Mouse (Mus musculus): ENCODE data around the gene Amph. TPM values are rescaled to one million over a fixed set of nuclear protein-coding genes. Genes with fewer than 3 reads are reported as not detected.
"Not testable (repeated sequence)": the region's sequence is repeated elsewhere in the genome, so short reads cannot be mapped to it uniquely, and the experiment has no call there.

Gene Amph
- polyA plus RNA-seq (2012; rRNA removed): 159 and 173 TPM in 2 replicates

GRCm38 (mm10) chr13:18948171-18949028, at the start of gene Amph:
TSS of gene Amph (plus strand) at chr13:18948205.
- peak within 1 kb of the TSS; percentile 85 for H3K4me3 ChIP-seq (replicated peaks; ENCODE audit: insufficient read depth, low read depth, low read length)
- peak; percentile 93 to 95 for DNase-seq
- H3K4me1 ChIP-seq (ENCODE audit: control insufficient read depth, insufficient read depth, low read length): no peaks in the 10 kb centered on the region; the same call in 1 of the 2 replicates
- peak within 1 kb of the TSS; percentile 88 for H3K27ac ChIP-seq (ENCODE audit: insufficient read depth, low read length)
- WGBS: under 1% methylated on average over 70 of the region's 70 CpGs
- TF ChIP-seq POLR2A (IDR thresholded peaks at IDR 0.05; ENCODE audit: borderline replicate concordance, insufficient read depth, low read length): peak; percentile 92
- peak; percentile 75 for TF ChIP-seq CTCF (IDR thresholded peaks at IDR 0.05; ENCODE audit: borderline replicate concordance, insufficient read depth, low read depth, low read length)
- no peaks in the 10 kb centered on the region for H3K27me3 ChIP-seq (ENCODE audit: control insufficient read depth, insufficient read depth, low read length)

GRCm38 (mm10) chr13:18903623-18904022, 44.4 kb upstream of the Amph start:
- WGBS: 90% methylated on average over 6 of the region's 6 CpGs
- H3K4me3 ChIP-seq (replicated peaks; ENCODE audit: insufficient read depth, low read depth, low read length): no peak overlapping the region
- no peak overlapping the region for H3K27ac ChIP-seq (ENCODE audit: insufficient read depth, low read length)
- no peaks in the 10 kb centered on the region for H3K4me1 ChIP-seq (ENCODE audit: control insufficient read depth, insufficient read depth, low read length)
- DNase-seq: no peak
- no peak for TF ChIP-seq POLR2A (IDR thresholded peaks at IDR 0.05; ENCODE audit: borderline replicate concordance, insufficient read depth, low read length)
- no peak for TF ChIP-seq CTCF (IDR thresholded peaks at IDR 0.05; ENCODE audit: borderline replicate concordance, insufficient read depth, low read depth, low read length)
- no peaks in the 10 kb centered on the region for H3K27me3 ChIP-seq (ENCODE audit: control insufficient read depth, insufficient read depth, low read length)

GRCm38 (mm10) chr13:18914774-18915173, 33.2 kb upstream of the Amph start:
- no peak for TF ChIP-seq CTCF (IDR thresholded peaks at IDR 0.05; ENCODE audit: borderline replicate concordance, insufficient read depth, low read depth, low read length)
- TF ChIP-seq POLR2A (IDR thresholded peaks at IDR 0.05; ENCODE audit: borderline replicate concordance, insufficient read depth, low read length): no peak
- no peak for DNase-seq
- no peaks in the 10 kb centered on the region for H3K4me1 ChIP-seq (ENCODE audit: control insufficient read depth, insufficient read depth, low read length)
- H3K4me3 ChIP-seq (replicated peaks; ENCODE audit: insufficient read depth, low read depth, low read length): no peak overlapping the region
- H3K27me3 ChIP-seq (ENCODE audit: control insufficient read depth, insufficient read depth, low read length): no peaks in the 10 kb centered on the region
- 87% methylated on average over 4 of the region's 4 CpGs for WGBS
- no peak overlapping the region for H3K27ac ChIP-seq (ENCODE audit: insufficient read depth, low read length)

GRCm38 (mm10) chr13:18933191-18933590, 14.8 kb upstream of the Amph start:
- DNase-seq; H3K4me3 ChIP-seq (replicated peaks; ENCODE audit: insufficient read depth, low read depth, low read length); H3K27ac ChIP-seq (ENCODE audit: insufficient read depth, low read length); H3K4me1 ChIP-seq (ENCODE audit: control insufficient read depth, insufficient read depth, low read length); H3K27me3 ChIP-seq (ENCODE audit: control insufficient read depth, insufficient read depth, low read length): not testable (repeated sequence)
- WGBS: 87% methylated on average over 1 of the region's 2 CpGs

GRCm38 (mm10) chr13:18947686-18948085, 319 bp upstream of the Amph start:
- no peaks in the 10 kb centered on the region; the same call in 1 of the 2 replicates for H3K4me1 ChIP-seq (ENCODE audit: control insufficient read depth, insufficient read depth, low read length)
- H3K27me3 ChIP-seq (ENCODE audit: control insufficient read depth, insufficient read depth, low read length): no peaks in the 10 kb centered on the region
- H3K27ac ChIP-seq (ENCODE audit: insufficient read depth, low read length): peak overlapping the region; percentile 70
- 17% methylated on average over 5 of the region's 5 CpGs for WGBS
- H3K4me3 ChIP-seq (replicated peaks; ENCODE audit: insufficient read depth, low read depth, low read length): peak overlapping the region; percentile 85
- peak in 1 of 2 experiments; percentile 58 for DNase-seq
- TF ChIP-seq CTCF (IDR thresholded peaks at IDR 0.05; ENCODE audit: borderline replicate concordance, insufficient read depth, low read depth, low read length): no peak
- TF ChIP-seq POLR2A (IDR thresholded peaks at IDR 0.05; ENCODE audit: borderline replicate concordance, insufficient read depth, low read length): no peak

GRCm38 (mm10) chr13:18949029-18949350, 985 bp downstream of the Amph start:
- no peak for DNase-seq
- Histone ChIP-seq H3K4me1 (ENCODE audit: control insufficient read depth, insufficient read depth, low read length) (no peaks in the 10 kb centered on the region; the same call in 1 of the 2 replicates), H3K27ac (ENCODE audit: insufficient read depth, low read length) (peak overlapping the region; percentile 88), H3K27me3 (ENCODE audit: control insufficient read depth, insufficient read depth, low read length) (no peaks in the 10 kb centered on the region), H3K4me3 (replicated peaks; ENCODE audit: insufficient read depth, low read depth, low read length) (peak overlapping the region; percentile 85)
- 2% methylated on average over 5 of the region's 5 CpGs for WGBS
- TF ChIP-seq POLR2A (IDR thresholded peaks at IDR 0.05; ENCODE audit: borderline replicate concordance, insufficient read depth, low read length) (no peak), CTCF (IDR thresholded peaks at IDR 0.05; ENCODE audit: borderline replicate concordance, insufficient read depth, low read depth, low read length) (no peak)

GRCm38 (mm10) chr13:18949626-18950200, 1.7 kb downstream of the Amph start:
- H3K4me3 ChIP-seq (replicated peaks; ENCODE audit: insufficient read depth, low read depth, low read length): peak overlapping the region; percentile 85
- H3K27ac ChIP-seq (ENCODE audit: insufficient read depth, low read length): peak overlapping the region; percentile 88
- DNase-seq: peak; percentile 72 to 74
- 3% methylated on average over 11 of the region's 11 CpGs for WGBS
- TF ChIP-seq CTCF (IDR thresholded peaks at IDR 0.05; ENCODE audit: borderline replicate concordance, insufficient read depth, low read depth, low read length) (no peak), POLR2A (IDR thresholded peaks at IDR 0.05; ENCODE audit: borderline replicate concordance, insufficient read depth, low read length) (no peak)
- no peaks in the 10 kb centered on the region for H3K27me3 ChIP-seq (ENCODE audit: control insufficient read depth, insufficient read depth, low read length)
- no peaks in the 10 kb centered on the region; the same call in 1 of the 2 replicates for H3K4me1 ChIP-seq (ENCODE audit: control insufficient read depth, insufficient read depth, low read length)

GRCm38 (mm10) chr13:18953575-18953974, 5.6 kb downstream of the Amph start:
- H3K4me3 ChIP-seq (replicated peaks; ENCODE audit: insufficient read depth, low read depth, low read length): no peak overlapping the region
- H3K27me3 ChIP-seq (ENCODE audit: control insufficient read depth, insufficient read depth, low read length): no peaks in the 10 kb centered on the region
- no peak for DNase-seq
- no peak overlapping the region for H3K27ac ChIP-seq (ENCODE audit: insufficient read depth, low read length)
- peaks cover 8% of the 10 kb centered on the region; the same call in 1 of the 2 replicates for H3K4me1 ChIP-seq (ENCODE audit: control insufficient read depth, insufficient read depth, low read length)
- TF ChIP-seq CTCF (IDR thresholded peaks at IDR 0.05; ENCODE audit: borderline replicate concordance, insufficient read depth, low read depth, low read length) (no peak), POLR2A (IDR thresholded peaks at IDR 0.05; ENCODE audit: borderline replicate concordance, insufficient read depth, low read length) (no peak)
- WGBS: 73% methylated on average over 4 of the region's 4 CpGs

Measured in cerebellum, adult 2 months (tissue).